Mouse (Mus musculus) spleen, adult 2 months (tissue): ENCODE measurements at regions not wholly inside any gene's neighbourhood (a gene's known extent, or its start where the extent isn't known, plus 50 kb on each side); places are given as distances from the start of the nearest gene placed in this dataset.

Experiments
- CTCF ChIP-seq: fragments of 200-500 bp; IDR thresholded peaks from 2 replicates; pipeline ENCODE4 v1.5.1; 2011; ENCODE audit warnings: mild to moderate bottlenecking, inconsistent platforms; ENCODE audit not compliant: insufficient read depth, insufficient read length, insufficient replicate concordance; ENCODE audit errors: extremely low read depth
- POLR2A ChIP-seq: fragments of 200-500 bp; IDR thresholded peaks from 2 replicates; pipeline ENCODE4 v1.6.1; 2011; ENCODE audit warnings: low read depth, low read length, inconsistent platforms

GRCm38 (mm10) chr7:111155995-111156394, 73.2 kb upstream of the Eif4g2 start:
- TF ChIP-seq CTCF (no peak), POLR2A (no peak)
